Mouse (Mus musculus): ENCODE results near the gene Atxn2l. TPM values are rescaled to one million over a fixed set of nuclear protein-coding genes. Genes with fewer than 3 reads are reported as not detected.

The Atxn2l gene
- polyA plus RNA-seq (2015; fragmentation: Nextera tagmentation; extraction: Ambion mirVana), result 23.8 and 31.4 TPM in 2 replicates

DNA sequence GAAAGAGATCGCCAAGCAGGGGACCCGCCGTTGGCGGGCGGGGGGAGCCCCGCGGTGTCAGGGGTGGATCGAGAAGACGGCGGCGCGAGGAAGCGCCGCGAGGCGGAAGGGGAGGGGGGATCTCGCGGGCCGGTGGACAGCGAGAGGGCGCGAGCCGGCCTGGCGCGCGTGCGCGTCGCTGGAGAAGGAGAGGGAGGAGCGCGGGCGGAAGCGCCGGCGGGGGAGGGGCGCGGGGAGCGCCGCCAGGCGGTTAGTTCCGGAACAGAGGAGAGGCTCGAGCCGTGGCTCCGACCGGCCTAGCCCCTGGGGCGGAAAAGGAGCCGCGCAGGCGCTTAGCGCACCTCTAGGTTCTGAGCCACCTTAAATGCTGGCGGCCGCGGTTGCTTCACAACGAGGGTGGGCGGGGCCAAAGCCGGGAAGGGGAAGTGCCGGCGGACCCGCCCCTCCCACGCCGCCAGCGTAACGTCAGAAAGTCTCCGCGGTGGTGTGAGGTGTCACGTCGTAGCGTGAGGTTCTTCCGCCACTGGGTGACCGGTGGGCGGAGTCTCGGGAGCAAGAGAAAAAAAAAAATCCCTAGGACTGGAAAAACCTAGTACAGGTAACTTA is at the start of gene Atxn2l:
TSS of gene Atxn2l (minus strand) at position 165 of the 606 bp plus-strand sequence.
- WGBS (ENCODE audit: insufficient replicate concordance), result under 1% methylated on average over 67 of the region's 72 CpGs
- peak; percentile 80 for ATAC-seq (ENCODE audit: low read depth)
- peak within 1 kb of the TSS; percentile 100 for H3K9ac ChIP-seq
- H3K27me3 ChIP-seq, result no peaks in the 10 kb centered on the region
- H3K27ac ChIP-seq, result peak within 1 kb of the TSS; percentile 100
- peak within 1 kb of the TSS; percentile 99 for H3K4me3 ChIP-seq (replicated peaks)
- peaks cover 26% of the 10 kb centered on the region for H3K4me1 ChIP-seq (replicated peaks)
- peak; percentile 96 for DNase-seq
- peak within 1 kb of the TSS; percentile 82 for H3K4me2 ChIP-seq
- no peaks in the 10 kb centered on the region for H3K9me3 ChIP-seq (replicated peaks)
- peaks cover 29% of the 10 kb centered on the region for H3K36me3 ChIP-seq

DNA sequence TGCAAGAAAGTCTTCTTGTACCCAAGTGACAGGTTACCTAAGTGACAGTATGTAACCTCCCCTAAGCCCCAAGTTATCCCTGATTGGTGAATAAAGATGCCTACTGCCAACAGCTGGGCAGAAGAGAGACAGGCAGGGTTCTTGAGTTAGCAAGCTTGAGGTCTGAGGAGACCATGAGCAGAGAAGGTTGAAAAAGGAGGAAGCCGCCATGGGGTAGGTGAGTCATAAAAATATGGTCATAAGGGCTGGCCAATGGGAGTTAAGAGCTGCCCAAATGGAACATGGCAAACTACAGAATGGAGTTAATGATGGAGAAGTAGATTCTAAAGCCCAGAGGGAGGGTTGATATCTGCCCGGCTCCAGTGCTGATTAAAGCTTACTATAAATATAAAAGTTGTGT is 42.4 kb upstream of the Atxn2l start:
- Histone ChIP-seq H3K4me2 (no peak overlapping the region), H3K9me3 (replicated peaks) (no peaks in the 10 kb centered on the region), H3K36me3 (peaks cover 68% of the 10 kb centered on the region), H3K27ac (no peak overlapping the region), H3K27me3 (no peaks in the 10 kb centered on the region), H3K4me1 (replicated peaks) (no peaks in the 10 kb centered on the region), H3K4me3 (replicated peaks) (no peak overlapping the region), H3K9ac (no peak overlapping the region)
- WGBS (ENCODE audit: insufficient replicate concordance), result 78% methylated on average over 2 of the region's 2 CpGs
- ATAC-seq (ENCODE audit: low read depth) (no peak), DNase-seq (no peak)

DNA sequence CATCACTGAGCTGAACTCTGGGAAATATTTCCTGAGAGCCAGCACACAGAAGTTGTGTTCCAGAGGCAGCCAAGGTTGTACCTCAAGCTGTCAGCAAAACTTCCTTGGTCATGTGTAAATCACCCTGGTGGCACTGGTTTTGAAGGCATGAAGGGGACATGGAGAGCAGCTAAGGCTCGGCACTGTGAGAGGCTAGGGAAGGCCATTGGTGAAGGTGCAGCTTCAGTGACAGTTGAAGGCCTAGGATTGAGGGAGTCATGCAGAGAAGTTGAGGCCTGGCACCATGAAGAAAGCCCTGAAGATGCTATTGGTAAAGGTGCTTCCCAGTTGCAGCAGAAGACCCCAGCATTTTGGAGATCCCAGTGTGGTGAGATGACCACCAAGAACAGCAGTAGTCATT is 38.4 kb upstream of the Atxn2l start:
- Histone ChIP-seq H3K4me2 (no peak overlapping the region), H3K27me3 (peaks cover 6% of the 10 kb centered on the region), H3K4me3 (replicated peaks) (no peak overlapping the region), H3K36me3 (peaks cover 28% of the 10 kb centered on the region), H3K9me3 (replicated peaks) (no peaks in the 10 kb centered on the region), H3K27ac (no peak overlapping the region), H3K9ac (no peak overlapping the region), H3K4me1 (replicated peaks) (no peaks in the 10 kb centered on the region; the same call in 1 of the 2 replicates)
- DNase-seq (no peak), ATAC-seq (ENCODE audit: low read depth) (no peak)
- 71% methylated on average over 1 of the region's 1 CpGs for WGBS (ENCODE audit: insufficient replicate concordance)

- H3K36me3 ChIP-seq, result no peaks in the 10 kb centered on the region
- H3K27me3 ChIP-seq, result peaks cover 22% of the 10 kb centered on the region
- no peak overlapping the region for H3K4me3 ChIP-seq (replicated peaks)
- no peak overlapping the region for H3K9ac ChIP-seq
- no peak overlapping the region for H3K4me2 ChIP-seq
- no peak for ATAC-seq (ENCODE audit: low read depth)
- 53% methylated on average over 5 of the region's 5 CpGs for WGBS (ENCODE audit: insufficient replicate concordance)
- no peak overlapping the region for H3K27ac ChIP-seq
- no peaks in the 10 kb centered on the region for H3K9me3 ChIP-seq (replicated peaks)
- H3K4me1 ChIP-seq (replicated peaks), result peaks cover 10% of the 10 kb centered on the region
- DNase-seq, result peak; percentile 6
Measured at GRCm38 (mm10) chr7:126537820-126538585, 34.8 kb upstream of the Atxn2l start.

- WGBS (ENCODE audit: insufficient replicate concordance), result 63% methylated on average over 9 of the region's 9 CpGs
- Histone ChIP-seq H3K27ac (no peak overlapping the region), H3K4me2 (peak overlapping the region; percentile 67), H3K4me1 (replicated peaks) (peaks cover 10% of the 10 kb centered on the region), H3K27me3 (peaks cover 22% of the 10 kb centered on the region), H3K9me3 (replicated peaks) (no peaks in the 10 kb centered on the region), H3K4me3 (replicated peaks) (peak overlapping the region; percentile 47), H3K9ac (peak overlapping the region; percentile 44; the same call in 1 of the 2 replicates), H3K36me3 (no peaks in the 10 kb centered on the region)
- DNase-seq, result no peak
- no peak for ATAC-seq (ENCODE audit: low read depth)
Measured at GRCm38 (mm10) chr7:126536466-126536865, 33.2 kb upstream of the Atxn2l start.

DNA sequence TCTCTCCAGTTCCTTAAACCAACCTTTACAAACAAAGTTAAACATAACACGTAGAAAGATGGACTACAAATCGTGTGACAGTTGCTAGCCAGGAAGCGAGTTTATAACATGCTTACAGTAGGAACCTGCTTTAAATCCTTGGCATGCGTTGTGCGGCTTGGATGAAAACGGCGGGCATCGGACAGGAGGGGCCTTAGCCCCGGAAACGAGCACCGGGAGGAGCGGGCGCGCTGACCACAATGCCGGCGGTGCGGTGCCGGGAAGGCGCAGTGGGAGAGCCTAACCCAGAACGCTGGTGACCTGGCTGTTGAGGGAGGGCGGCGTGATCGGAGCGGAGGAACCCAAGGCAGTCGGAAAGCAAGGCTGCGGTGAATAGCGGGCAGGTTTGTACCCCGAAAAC is 32.5 kb upstream of the Atxn2l start:
- peak; percentile 6 for DNase-seq
- H3K4me1 ChIP-seq (replicated peaks), result peaks cover 10% of the 10 kb centered on the region
- H3K9me3 ChIP-seq (replicated peaks), result no peaks in the 10 kb centered on the region
- peak overlapping the region; percentile 67 for H3K4me2 ChIP-seq
- H3K4me3 ChIP-seq (replicated peaks), result peak overlapping the region; percentile 47
- 2% methylated on average over 28 of the region's 28 CpGs for WGBS (ENCODE audit: insufficient replicate concordance)
- H3K36me3 ChIP-seq, result no peaks in the 10 kb centered on the region
- peaks cover 22% of the 10 kb centered on the region for H3K27me3 ChIP-seq
- H3K27ac ChIP-seq, result no peak overlapping the region
- peak overlapping the region; percentile 44 for H3K9ac ChIP-seq
- ATAC-seq (ENCODE audit: low read depth), result no peak

DNA sequence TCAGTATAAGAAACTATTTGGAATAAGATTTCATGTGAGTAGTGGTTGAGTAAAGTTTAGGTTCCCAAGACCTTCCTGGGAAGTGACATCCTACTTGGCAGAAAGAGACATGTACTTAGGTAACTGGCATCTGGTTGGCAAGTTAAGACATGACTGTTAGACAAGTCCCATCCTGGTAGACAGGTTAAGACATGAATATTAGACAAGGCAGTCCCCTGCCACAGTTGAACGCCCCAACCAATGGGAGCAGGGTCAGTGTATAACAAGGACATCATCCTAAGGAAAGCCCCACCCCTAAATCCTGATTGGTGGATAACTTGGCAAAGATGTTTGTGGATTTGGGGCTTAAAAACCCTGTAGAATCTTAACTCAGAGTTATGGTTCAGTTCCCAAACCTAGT is 30.2 kb upstream of the Atxn2l start:
- H3K27ac ChIP-seq, result no peak overlapping the region
- H3K9me3 ChIP-seq (replicated peaks), result no peaks in the 10 kb centered on the region
- peaks cover 10% of the 10 kb centered on the region for H3K4me1 ChIP-seq (replicated peaks)
- no peaks in the 10 kb centered on the region for H3K36me3 ChIP-seq
- ATAC-seq (ENCODE audit: low read depth) (no peak), DNase-seq (no peak)
- no peak overlapping the region for H3K4me3 ChIP-seq (replicated peaks)
- WGBS (ENCODE audit: insufficient replicate concordance), result 57% methylated on average over 1 of the region's 1 CpGs
- no peak overlapping the region for H3K9ac ChIP-seq
- no peak overlapping the region for H3K4me2 ChIP-seq
- H3K27me3 ChIP-seq, result peaks cover 22% of the 10 kb centered on the region

- no peak for DNase-seq
- Histone ChIP-seq H3K9ac (no peak overlapping the region), H3K4me1 (replicated peaks) (no peaks in the 10 kb centered on the region), H3K27ac (no peak overlapping the region), H3K9me3 (replicated peaks) (no peaks in the 10 kb centered on the region), H3K4me2 (no peak overlapping the region), H3K4me3 (replicated peaks) (no peak overlapping the region), H3K36me3 (no peaks in the 10 kb centered on the region), H3K27me3 (0 out of 2 replicates have a peak, but pooled peaks cover 2% of the 10 kb centered on the region)
- ATAC-seq (ENCODE audit: low read depth), result no peak
- 17% methylated on average over 1 of the region's 1 CpGs for WGBS (ENCODE audit: insufficient replicate concordance)
Measured at GRCm38 (mm10) chr7:126528166-126528577, 24.9 kb upstream of the Atxn2l start.

DNA sequence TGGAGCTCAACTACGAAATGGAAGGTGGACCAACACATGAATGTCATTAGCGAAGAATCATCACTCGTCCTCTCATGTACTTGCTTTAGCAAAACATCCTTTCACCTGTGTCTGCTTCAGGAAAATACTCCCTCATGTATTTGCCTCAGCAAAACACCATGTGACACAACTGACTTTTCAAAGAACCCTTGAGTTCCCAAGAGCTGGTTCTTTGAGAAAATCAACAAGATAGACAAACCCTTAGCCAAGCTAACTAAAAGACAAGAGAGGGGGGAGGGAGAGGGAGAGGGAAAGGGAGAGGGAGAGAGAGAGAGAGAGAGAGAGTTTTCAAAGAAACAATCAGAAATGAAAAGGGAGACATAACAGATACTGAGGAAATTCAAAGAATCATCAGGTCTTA is 20.1 kb upstream of the Atxn2l start:
- no peak for ATAC-seq (ENCODE audit: low read depth)
- Histone ChIP-seq H3K4me2 (no peak overlapping the region), H3K27me3 (0 out of 2 replicates have a peak, but pooled peaks cover 7% of the 10 kb centered on the region), H3K9ac (no peak overlapping the region), H3K36me3 (no peaks in the 10 kb centered on the region), H3K9me3 (replicated peaks) (no peaks in the 10 kb centered on the region), H3K27ac (no peak overlapping the region), H3K4me3 (replicated peaks) (no peak overlapping the region), H3K4me1 (replicated peaks) (no peaks in the 10 kb centered on the region)
- WGBS (ENCODE audit: insufficient replicate concordance), result 61% methylated on average over 3 of the region's 3 CpGs
- DNase-seq, result no peak

DNA sequence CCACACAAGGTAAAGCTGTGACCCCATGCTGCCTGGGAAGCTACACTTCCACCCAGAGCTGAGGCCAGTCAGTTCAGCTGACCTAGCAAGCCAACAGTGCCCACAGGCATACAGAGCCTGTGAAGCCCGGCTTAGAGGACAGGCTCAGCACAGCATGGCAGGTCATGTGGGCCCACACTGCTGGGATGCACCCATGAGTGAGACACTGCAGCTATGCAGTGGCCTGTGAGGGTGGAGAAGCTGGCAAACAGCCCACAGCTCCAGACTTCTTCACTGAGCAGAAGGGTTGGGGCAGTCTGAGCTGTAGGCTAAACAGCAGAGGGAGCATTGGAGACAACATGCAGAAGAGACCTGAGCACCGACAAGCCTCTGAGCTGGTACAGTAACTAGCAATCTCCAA is 16.3 kb upstream of the Atxn2l start:
- Histone ChIP-seq H3K27me3 (0 out of 2 replicates have a peak, but pooled peaks cover 7% of the 10 kb centered on the region), H3K27ac (no peak overlapping the region), H3K4me3 (replicated peaks) (no peak overlapping the region), H3K9me3 (replicated peaks) (no peaks in the 10 kb centered on the region), H3K9ac (no peak overlapping the region), H3K4me1 (replicated peaks) (no peaks in the 10 kb centered on the region), H3K4me2 (no peak overlapping the region), H3K36me3 (no peaks in the 10 kb centered on the region)
- 69% methylated on average over 2 of the region's 2 CpGs for WGBS (ENCODE audit: insufficient replicate concordance)
- 0 out of 2 replicates have a peak, but pooled peaks have one; percentile 12 for ATAC-seq (ENCODE audit: low read depth)
- DNase-seq, result no peak

- no peak overlapping the region for H3K9ac ChIP-seq
- DNase-seq, result no peak
- no peak overlapping the region for H3K4me2 ChIP-seq
- no peaks in the 10 kb centered on the region for H3K9me3 ChIP-seq (replicated peaks)
- no peak overlapping the region for H3K27ac ChIP-seq
- H3K4me3 ChIP-seq (replicated peaks), result no peak overlapping the region
- 78% methylated on average over 5 of the region's 5 CpGs for WGBS (ENCODE audit: insufficient replicate concordance)
- ATAC-seq (ENCODE audit: low read depth), result no peak
- H3K4me1 ChIP-seq (replicated peaks), result no peaks in the 10 kb centered on the region
- H3K36me3 ChIP-seq, result no peaks in the 10 kb centered on the region
- 0 out of 2 replicates have a peak, but pooled peaks cover 7% of the 10 kb centered on the region for H3K27me3 ChIP-seq
Measured at GRCm38 (mm10) chr7:126518261-126518941, 15.2 kb upstream of the Atxn2l start.
